Mouse (Mus musculus): ENCODE data around the gene D930007J09Rik. TPM values are rescaled to one million over a fixed set of nuclear protein-coding genes. Genes with fewer than 3 reads are reported as not detected.
A peak's percentile ranks its signal among the peaks of the same experiment; 100 is the strongest.

Gene D930007J09Rik
- 1.1 TPM in 1 of 2 replicates, not detected in the other for total RNA-seq (2017)

- ATAC-seq (replicated peaks in 1 of 2; ENCODE audit: insufficient read depth in 1 of 2, low FRiP score in 2 of 2, low TSS enrichment in 1 of 2, low read depth in 1 of 2, poor library complexity in 2 of 2, severe bottlenecking in 2 of 2), result peak in 1 of 2 experiments; percentile 8; a peak in 1 of 4 replicates
These were observed at the start of gene D930007J09Rik for GRCm38 (mm10) chr13:32802259-32803081. Gene D930007J09Rik, minus strand, starts transcription at chr13:32802849.

- ATAC-seq (replicated peaks in 1 of 2; ENCODE audit: insufficient read depth in 1 of 2, low FRiP score in 2 of 2, low TSS enrichment in 1 of 2, low read depth in 1 of 2, poor library complexity in 2 of 2, severe bottlenecking in 2 of 2), result peak; percentile 43 to 58; a peak in 1 of 4 replicates
These were observed 49.3 kb upstream of the D930007J09Rik start for GRCm38 (mm10) chr13:32851967-32852366.

GRCm38 (mm10) chr13:32850668-32851404, 48.2 kb upstream of the D930007J09Rik start, which contains the start of gene Serpinb1a:
Gene Serpinb1a, minus strand, starts transcription at chr13:32851185.
- peak; percentile 83 to 88 for ATAC-seq (replicated peaks in 1 of 2; ENCODE audit: insufficient read depth in 1 of 2, low FRiP score in 2 of 2, low TSS enrichment in 1 of 2, low read depth in 1 of 2, poor library complexity in 2 of 2, severe bottlenecking in 2 of 2)

GRCm38 (mm10) chr13:32850156-32850555, 47.5 kb upstream of the D930007J09Rik start:
- no peak for ATAC-seq (replicated peaks in 1 of 2; ENCODE audit: insufficient read depth in 1 of 2, low FRiP score in 2 of 2, low TSS enrichment in 1 of 2, low read depth in 1 of 2, poor library complexity in 2 of 2, severe bottlenecking in 2 of 2)

- no peak for ATAC-seq (replicated peaks in 1 of 2; ENCODE audit: insufficient read depth in 1 of 2, low FRiP score in 2 of 2, low TSS enrichment in 1 of 2, low read depth in 1 of 2, poor library complexity in 2 of 2, severe bottlenecking in 2 of 2)
These were observed 47.0 kb upstream of the D930007J09Rik start for GRCm38 (mm10) chr13:32849531-32850123.

GRCm38 (mm10) chr13:32849092-32849491, 46.4 kb upstream of the D930007J09Rik start:
- peak; percentile 66 to 67 for ATAC-seq (replicated peaks in 1 of 2; ENCODE audit: insufficient read depth in 1 of 2, low FRiP score in 2 of 2, low TSS enrichment in 1 of 2, low read depth in 1 of 2, poor library complexity in 2 of 2, severe bottlenecking in 2 of 2)

- ATAC-seq (replicated peaks in 1 of 2; ENCODE audit: insufficient read depth in 1 of 2, low FRiP score in 2 of 2, low TSS enrichment in 1 of 2, low read depth in 1 of 2, poor library complexity in 2 of 2, severe bottlenecking in 2 of 2), result no peak
These were observed 43.6 kb upstream of the D930007J09Rik start for GRCm38 (mm10) chr13:32846221-32846620.

- ATAC-seq (replicated peaks in 1 of 2; ENCODE audit: insufficient read depth in 1 of 2, low FRiP score in 2 of 2, low TSS enrichment in 1 of 2, low read depth in 1 of 2, poor library complexity in 2 of 2, severe bottlenecking in 2 of 2), result no peak
These were observed 38.7 kb upstream of the D930007J09Rik start for GRCm38 (mm10) chr13:32841349-32841748.

- ATAC-seq (replicated peaks in 1 of 2; ENCODE audit: insufficient read depth in 1 of 2, low FRiP score in 2 of 2, low TSS enrichment in 1 of 2, low read depth in 1 of 2, poor library complexity in 2 of 2, severe bottlenecking in 2 of 2), result 0 out of 4 replicates have a peak, but pooled peaks of 1 of the 2 experiments have one; percentile 12
These were observed 36.7 kb upstream of the D930007J09Rik start for GRCm38 (mm10) chr13:32839314-32839713.

GRCm38 (mm10) chr13:32834513-32834912, 31.9 kb upstream of the D930007J09Rik start:
- peak in 1 of 2 experiments; percentile 21; a peak in 1 of 4 replicates for ATAC-seq (replicated peaks in 1 of 2; ENCODE audit: insufficient read depth in 1 of 2, low FRiP score in 2 of 2, low TSS enrichment in 1 of 2, low read depth in 1 of 2, poor library complexity in 2 of 2, severe bottlenecking in 2 of 2)

GRCm38 (mm10) chr13:32833237-32833636, 30.6 kb upstream of the D930007J09Rik start:
- peak; percentile 72 to 83 for ATAC-seq (replicated peaks in 1 of 2; ENCODE audit: insufficient read depth in 1 of 2, low FRiP score in 2 of 2, low TSS enrichment in 1 of 2, low read depth in 1 of 2, poor library complexity in 2 of 2, severe bottlenecking in 2 of 2)

GRCm38 (mm10) chr13:32832776-32833175, 30.1 kb upstream of the D930007J09Rik start:
- ATAC-seq (replicated peaks in 1 of 2; ENCODE audit: insufficient read depth in 1 of 2, low FRiP score in 2 of 2, low TSS enrichment in 1 of 2, low read depth in 1 of 2, poor library complexity in 2 of 2, severe bottlenecking in 2 of 2), result peak; percentile 23 to 38; a peak in 1 of 4 replicates

GRCm38 (mm10) chr13:32831505-32832273, 29.0 kb upstream of the D930007J09Rik start:
- ATAC-seq (replicated peaks in 1 of 2; ENCODE audit: insufficient read depth in 1 of 2, low FRiP score in 2 of 2, low TSS enrichment in 1 of 2, low read depth in 1 of 2, poor library complexity in 2 of 2, severe bottlenecking in 2 of 2), result no peak

GRCm38 (mm10) chr13:32828886-32829285, 26.2 kb upstream of the D930007J09Rik start:
- no peak for ATAC-seq (replicated peaks in 1 of 2; ENCODE audit: insufficient read depth in 1 of 2, low FRiP score in 2 of 2, low TSS enrichment in 1 of 2, low read depth in 1 of 2, poor library complexity in 2 of 2, severe bottlenecking in 2 of 2)

GRCm38 (mm10) chr13:32827951-32828350, 25.3 kb upstream of the D930007J09Rik start:
- peak; percentile 72 for ATAC-seq (replicated peaks in 1 of 2; ENCODE audit: insufficient read depth in 1 of 2, low FRiP score in 2 of 2, low TSS enrichment in 1 of 2, low read depth in 1 of 2, poor library complexity in 2 of 2, severe bottlenecking in 2 of 2)

- ATAC-seq (replicated peaks in 1 of 2; ENCODE audit: insufficient read depth in 1 of 2, low FRiP score in 2 of 2, low TSS enrichment in 1 of 2, low read depth in 1 of 2, poor library complexity in 2 of 2, severe bottlenecking in 2 of 2), result no peak
These were observed 24.6 kb upstream of the D930007J09Rik start for GRCm38 (mm10) chr13:32827111-32827822.

All from hematopoietic stem cell, adult 5-6 weeks (primary cell).